Mouse (Mus musculus) erythroblast, adult 5-6 weeks (primary cell): Measurements from ENCODE around the gene Sde2. TPM values are rescaled to one million over a fixed set of nuclear protein-coding genes. Genes with fewer than 3 reads are reported as not detected.

Experiments
- ATAC-seq: replicated peaks from 2 replicates; pipeline ENCODE4 v1.8.0; 2016; ENCODE audit warnings: moderate number of reproducible peaks, mild to moderate bottlenecking, moderate TSS enrichment, inconsistent platforms; ENCODE audit not compliant: poor library complexity, low FRiP score, severe bottlenecking
- total RNA-seq, 2 experiments: library from RNA; stranded (forward) in 1 of 2; stranded (reverse) in 1 of 2; fragments of 150-400 nt in 1 of 2; fragments of 200-764, 138-1000 nt in 1 of 2; gene quantifications; 2 replicates each; pipeline versions ENCODE4 v1.2.3 to v1.2.4; 2015 to 2017; ENCODE audit warnings: low replicate concordance in 2 of 2

Gene Sde2
- total RNA-seq, 2 experiments from 2014 or later = 29.4 to 34.7 TPM

- no peak for ATAC-seq
These were observed 24.2 kb downstream of the Sde2 start for GRCm38 (mm10) chr1:180875126-180875525.

GRCm38 (mm10) chr1:180877466-180877865, 26.5 kb downstream of the Sde2 start:
- ATAC-seq = 0 out of 2 replicates have a peak, but pooled peaks have one; percentile 11

- ATAC-seq = no peak
These were observed 30.8 kb downstream of the Sde2 start for GRCm38 (mm10) chr1:180881768-180882167.

GRCm38 (mm10) chr1:180883731-180884130, 32.8 kb downstream of the Sde2 start:
- no peak for ATAC-seq

- no peak for ATAC-seq
These were observed 33.6 kb downstream of the Sde2 start for GRCm38 (mm10) chr1:180884484-180884883.

- ATAC-seq = no peak
These were observed 37.7 kb downstream of the Sde2 start for GRCm38 (mm10) chr1:180888556-180889042.

- no peak for ATAC-seq
These were observed 38.2 kb downstream of the Sde2 start for GRCm38 (mm10) chr1:180889172-180889571.

GRCm38 (mm10) chr1:180889841-180890240, 38.9 kb downstream of the Sde2 start:
- 0 out of 2 replicates have a peak, but pooled peaks have one; percentile 14 for ATAC-seq

- no peak for ATAC-seq
These were observed 41.9 kb downstream of the Sde2 start, which contains the start of gene Lefty2 for GRCm38 (mm10) chr1:180892808-180893207. Gene Lefty2, plus strand, starts transcription at chr1:180893108.

- peak; percentile 51 for ATAC-seq
These were observed 43.4 kb downstream of the Sde2 start for GRCm38 (mm10) chr1:180894088-180894987.

GRCm38 (mm10) chr1:180901107-180901506, 50.2 kb downstream of the Sde2 start:
- 0 out of 2 replicates have a peak, but pooled peaks have one; percentile 17 for ATAC-seq

GRCm38 (mm10) chr1:180902915-180903314, 52.0 kb downstream of the Sde2 start:
- ATAC-seq = peak; percentile 80

GRCm38 (mm10) chr1:180903666-180904038, 52.7 kb downstream of the Sde2 start:
- ATAC-seq = peak; percentile 4; the same call in 1 of the 2 replicates

- ATAC-seq = peak; percentile 86
These were observed 53.3 kb downstream of the Sde2 start, which contains the start of gene Pycr2 for GRCm38 (mm10) chr1:180904039-180904814. Gene Pycr2, plus strand, starts transcription at chr1:180904293.

GRCm38 (mm10) chr1:180904815-180905080, 53.8 kb downstream of the Sde2 start:
- ATAC-seq = 0 out of 2 replicates have a peak, but pooled peaks have one; percentile 5

- ATAC-seq = no peak
These were observed 54.4 kb downstream of the Sde2 start for GRCm38 (mm10) chr1:180905307-180905706.

GRCm38 (mm10) chr1:180905876-180906275, 54.9 kb downstream of the Sde2 start:
- ATAC-seq = no peak

- no peak for ATAC-seq
These were observed 55.7 kb downstream of the Sde2 start for GRCm38 (mm10) chr1:180906461-180907147.

GRCm38 (mm10) chr1:180911138-180911537, 60.2 kb downstream of the Sde2 start:
- ATAC-seq = no peak
